Mouse (Mus musculus) CH12.LX (cell line): ENCODE results near the gene Dhcr24. TPM values are rescaled to one million over a fixed set of nuclear protein-coding genes. Genes with fewer than 3 reads are reported as not detected.

ENCODE experiments used
- DNase-seq: peaks from one replicate; pipeline ENCODE4 v3.0.0-alpha.2; 2013; ENCODE audit errors: extremely low read depth
- H3K27ac ChIP-seq: 2 replicates; pipeline ENCODE4 v1.5.1; 2012; ENCODE audit warnings: low read depth, mild to moderate bottlenecking, control low read depth, moderate library complexity; ENCODE audit not compliant: insufficient read depth
- H3K27me3 ChIP-seq: replicated peaks from 2 replicates; pipeline ENCODE3; 2012; ENCODE audit warnings: inconsistent platforms
- H3K36me3 ChIP-seq, 2 experiments: replicated peaks in 1 of 2; 2 replicates each; pipeline versions ENCODE3 to v1.6.1; 2012; ENCODE audit warnings: inconsistent platforms in 1 of 2, low read length in 1 of 2, mild to moderate bottlenecking in 1 of 2, mixed read lengths in 1 of 2, moderate library complexity in 1 of 2; ENCODE audit not compliant: control insufficient read depth in 1 of 2, insufficient read depth in 1 of 2
- H3K4me1 ChIP-seq, 2 experiments: 2 replicates each; pipeline ENCODE4 v1.6.1; 2012; ENCODE audit warnings: inconsistent platforms in 1 of 2, moderate library complexity in 1 of 2; ENCODE audit not compliant: insufficient read depth in 2 of 2, control insufficient read depth in 1 of 2
- H3K4me2 ChIP-seq: 2 replicates; pipeline ENCODE4 v1.6.1; 2012; ENCODE audit warnings: low read depth, mild to moderate bottlenecking, control low read depth; ENCODE audit not compliant: poor library complexity, insufficient read depth, severe bottlenecking
- H3K4me3 ChIP-seq, 3 experiments: fragments of 150-350 bp in 1 of 3; sonication (generic) in 1 of 3; replicated peaks in 1 of 3; 2 replicates each; pipeline versions ENCODE3 to v1.5.1; 2011 to 2012; ENCODE audit warnings: low read depth in 2 of 3, low read length in 2 of 3, mild to moderate bottlenecking in 2 of 3, moderate library complexity in 2 of 3, control low read depth in 1 of 3, improper control_type of control experiment in 1 of 3, inconsistent platforms in 1 of 3, mixed read lengths in 1 of 3; ENCODE audit not compliant: poor library complexity in 1 of 3
- H3K79me2 ChIP-seq: replicated peaks from 2 replicates; pipeline ENCODE4 v1.6.1; 2012; ENCODE audit warnings: mild to moderate bottlenecking, moderate library complexity; ENCODE audit not compliant: control insufficient read depth, poor library complexity, insufficient read depth, severe bottlenecking; ENCODE audit errors: extremely low read depth
- H3K9ac ChIP-seq: 2 replicates; pipeline ENCODE4 v1.6.1; 2012; ENCODE audit warnings: low read depth, mild to moderate bottlenecking, control low read depth, moderate library complexity; ENCODE audit not compliant: insufficient read depth
- H3K9me3 ChIP-seq: replicated peaks from 2 replicates; pipeline ENCODE3; 2012; ENCODE audit warnings: low read length, inconsistent platforms, mixed read lengths
- BHLHE40 ChIP-seq: IDR thresholded peaks from 2 replicates; pipeline ENCODE4 v1.6.1; 2011; ENCODE audit warnings: mild to moderate bottlenecking, low read depth, low read length, improper control_type of control experiment
- CHD1 ChIP-seq: IDR thresholded peaks from 2 replicates; pipeline ENCODE4 v1.6.1; 2012; ENCODE audit warnings: low read depth, low read length, improper control_type of control experiment, inconsistent platforms
- CTCF ChIP-seq, 2 experiments: IDR thresholded peaks in 1 of 2; conservative IDR thresholded peaks in 1 of 2; 2 replicates each; pipeline ENCODE4 v1.5.1; 2011 to 2012; ENCODE audit warnings: low read depth in 2 of 2, low read length in 2 of 2, improper control_type of control experiment in 1 of 2, inconsistent platforms in 1 of 2, mild to moderate bottlenecking in 1 of 2, moderate library complexity in 1 of 2
- ELF1 ChIP-seq: IDR thresholded peaks from 2 replicates; pipeline ENCODE4 v1.6.1; 2014; ENCODE audit warnings: low read depth, mild to moderate bottlenecking, inconsistent platforms, low read length, improper control_type of control experiment
- EP300 ChIP-seq: IDR thresholded peaks from 2 replicates; pipeline ENCODE4 v1.6.1; 2011; ENCODE audit warnings: low read length, improper control_type of control experiment
- ETS1 ChIP-seq: conservative IDR thresholded peaks from 2 replicates; pipeline ENCODE4 v1.6.1; 2012; ENCODE audit warnings: low read depth, mild to moderate bottlenecking, inconsistent platforms, low read length, improper control_type of control experiment, moderate library complexity
- IRF4 ChIP-seq: IDR thresholded peaks from 2 replicates; pipeline ENCODE4 v1.6.1; 2014; ENCODE audit warnings: low read depth, mild to moderate bottlenecking, inconsistent platforms, low read length, improper control_type of control experiment
- KAT2A ChIP-seq: IDR thresholded peaks from 2 replicates; pipeline ENCODE4 v1.6.1; 2012; ENCODE audit warnings: low read length, improper control_type of control experiment, inconsistent platforms; ENCODE audit not compliant: insufficient replicate concordance
- MAX ChIP-seq: IDR thresholded peaks from 2 replicates; pipeline ENCODE4 v1.6.1; 2011; ENCODE audit warnings: low read length, improper control_type of control experiment
- MAZ ChIP-seq: IDR thresholded peaks from 2 replicates; pipeline ENCODE4 v1.6.1; 2012; ENCODE audit warnings: low read depth, mild to moderate bottlenecking, inconsistent platforms, low read length, improper control_type of control experiment, moderate library complexity
- MEF2A ChIP-seq: IDR thresholded peaks from 2 replicates; pipeline ENCODE4 v1.6.1; 2014; ENCODE audit warnings: low read depth, mild to moderate bottlenecking, inconsistent platforms, low read length, improper control_type of control experiment, borderline replicate concordance
- MXI1 ChIP-seq: IDR thresholded peaks from 2 replicates; pipeline ENCODE4 v1.6.1; 2011; ENCODE audit warnings: mild to moderate bottlenecking, low read depth, low read length, improper control_type of control experiment
- NELFE ChIP-seq: IDR thresholded peaks from 2 replicates; pipeline ENCODE4 v1.6.1; 2011; ENCODE audit warnings: low read depth, low read length, improper control_type of control experiment
- NRF1 ChIP-seq: IDR thresholded peaks from 2 replicates; pipeline ENCODE4 v1.6.1; 2014; ENCODE audit warnings: low read depth, mild to moderate bottlenecking, inconsistent platforms, low read length, improper control_type of control experiment, moderate library complexity
- PAX5 ChIP-seq: IDR thresholded peaks from 2 replicates; pipeline ENCODE4 v1.6.1; 2012; ENCODE audit warnings: low read length, inconsistent platforms, mixed read lengths
- POLR2A ChIP-seq: IDR thresholded peaks from 2 replicates; pipeline ENCODE4 v1.6.1; 2011; ENCODE audit warnings: low read depth, mild to moderate bottlenecking, improper control_type of control experiment, low read length
- POLR2AphosphoS2 ChIP-seq: IDR thresholded peaks from 2 replicates; pipeline ENCODE4 v1.6.1; 2011; ENCODE audit warnings: low read depth, low read length, improper control_type of control experiment
- RAD21 ChIP-seq: IDR thresholded peaks from 2 replicates; pipeline ENCODE4 v1.6.1; 2011; ENCODE audit warnings: low read depth, mild to moderate bottlenecking, low read length, improper control_type of control experiment, moderate library complexity
- SIN3A ChIP-seq: IDR thresholded peaks from 2 replicates; pipeline ENCODE4 v1.6.1; 2012; ENCODE audit warnings: low read length, improper control_type of control experiment, inconsistent platforms
- SMC3 ChIP-seq: IDR thresholded peaks from 2 replicates; pipeline ENCODE4 v1.6.1; 2011; ENCODE audit warnings: low read depth, low read length, improper control_type of control experiment
- TCF12 ChIP-seq: IDR thresholded peaks from 2 replicates; pipeline ENCODE4 v1.6.1; 2014; ENCODE audit warnings: low read depth, mild to moderate bottlenecking, inconsistent platforms, low read length, improper control_type of control experiment
- USF1 ChIP-seq: IDR thresholded peaks from 2 replicates; pipeline ENCODE4 v1.6.1; 2014; ENCODE audit warnings: low read depth, mild to moderate bottlenecking, inconsistent platforms, low read length, improper control_type of control experiment
- USF2 ChIP-seq: conservative IDR thresholded peaks from 2 replicates; pipeline ENCODE4 v1.6.1; 2011; ENCODE audit warnings: low read depth, low read length, improper control_type of control experiment
- ZKSCAN1 ChIP-seq: IDR thresholded peaks from 2 replicates; pipeline ENCODE4 v1.6.1; 2012; ENCODE audit warnings: low read depth, inconsistent platforms, low read length, improper control_type of control experiment, borderline replicate concordance
- ZMIZ1 ChIP-seq: IDR thresholded peaks from 2 replicates; pipeline ENCODE4 v1.6.1; 2012; ENCODE audit warnings: low read depth, mild to moderate bottlenecking, inconsistent platforms, low read length, improper control_type of control experiment
- ZNF384 ChIP-seq: IDR thresholded peaks from 2 replicates; pipeline ENCODE4 v1.6.1; 2012; ENCODE audit warnings: low read depth, low read length, improper control_type of control experiment, inconsistent platforms
- dilution Hi-C: fragments of 300-500 bp; cut with MboI; formaldehyde crosslinking; loops from 2 replicates; pipeline ENCODE4 v1.14.3; 2020; ENCODE audit warnings: low sequenced_read_pairs; ENCODE audit not compliant: extremely low pct_unique_long_range_greater_than_20kb, extremely low pct_ligation_motif_present
- in situ Hi-C: fragments of 300-500 bp; cut with MboI; formaldehyde crosslinking; loops from 3 replicates; pipeline ENCODE4 v1.14.3; 2019; ENCODE audit warnings: low sequenced_read_pairs, low pct_ligation_motif_present, low pct_unique_long_range_greater_than_20kb, mixed read lengths
- polyA plus RNA-seq: library from polyadenylated mRNA; unstranded; fragments of >175 nt; gene quantifications from 2 replicates; pipeline ENCODE4 v1.2.1, GENCODE M21; 2012; ENCODE audit warnings: low read depth; ENCODE audit not compliant: insufficient read length
- total RNA-seq, 2 experiments: library from RNA; depleted of rRNA; stranded (reverse); fragments of 300-350 nt in 1 of 2; fragments of >200 nt in 1 of 2; gene quantifications; 2 replicates each; pipeline ENCODE4 v1.2.3; 2012 to 2014

Dhcr24 gene
- total and polyA plus RNA-seq, 3 experiments = 41.4 to 90.5 (median 46.9) TPM

DNA sequence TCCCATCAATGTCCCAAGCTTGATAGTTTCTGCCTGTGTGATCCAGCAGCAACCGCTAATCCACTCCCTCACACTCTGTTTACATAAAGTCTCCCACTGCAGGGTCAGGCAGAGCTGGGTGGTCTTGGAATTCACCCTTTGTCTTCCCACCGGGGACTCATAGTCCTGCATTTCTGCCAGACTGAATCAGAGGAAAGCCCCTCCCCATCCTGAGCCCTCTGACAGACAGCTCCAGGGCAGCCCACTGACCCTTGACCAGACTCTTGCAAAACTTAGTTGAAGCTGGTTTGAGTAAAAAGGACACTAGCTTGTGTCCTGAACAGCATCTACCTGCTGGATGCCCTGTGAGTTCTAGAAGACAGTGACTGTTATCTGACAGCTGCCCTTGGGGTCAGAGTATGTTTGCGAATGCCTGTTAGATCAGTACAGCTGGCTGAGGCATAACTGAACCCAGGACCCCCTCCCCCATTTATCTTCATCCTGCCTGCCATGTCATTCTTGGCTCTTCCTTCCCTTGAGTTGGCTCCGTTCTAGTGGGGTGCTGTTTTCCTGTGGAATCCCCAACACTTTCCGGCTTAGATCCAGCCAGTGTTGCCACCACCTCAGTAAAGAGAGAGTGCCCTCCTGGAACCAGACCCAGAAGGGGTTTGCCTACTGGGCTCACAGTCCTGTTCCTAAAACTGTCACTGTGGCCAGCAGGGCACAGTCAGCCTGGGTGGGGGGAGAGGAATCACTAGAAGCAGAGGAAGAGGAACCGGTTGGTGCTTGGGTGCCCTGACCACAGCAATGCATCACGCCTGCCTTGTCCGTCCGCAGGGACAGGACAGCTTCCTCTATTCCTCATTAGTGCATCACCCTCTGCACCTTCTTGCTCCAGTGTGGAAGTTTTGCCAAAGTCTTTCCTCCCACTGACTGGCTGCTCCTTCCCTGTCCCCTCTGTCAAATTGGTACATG, 2.3 kb downstream of the Dhcr24 start:
- DNase-seq = peak; percentile 15
- dilution Hi-C loops (no loop called here), in situ Hi-C loops (no loop called here)
- Histone ChIP-seq H3K9me3 (no peaks in the 10 kb centered on the region), H3K4me2 (peak overlapping the region; percentile 79), H3K27me3 (no peaks in the 10 kb centered on the region), H3K27ac (no peak overlapping the region), H3K9ac (peak overlapping the region; percentile 8; the same call in 1 of the 2 replicates), H3K4me1 (peaks cover 11 to 28% of the 10 kb centered on the region in 2 experiments; a peak in 3 of 4 replicates), H3K4me3 (peak overlapping the region in 2 of 3 experiments; percentile 67 to 87), H3K79me2 (peaks cover 15% of the 10 kb centered on the region), H3K36me3 (peaks cover 10 to 58% of the 10 kb centered on the region in 2 experiments)
- TF ChIP-seq POLR2AphosphoS2 (no peak), USF2 (no peak), SMC3 (no peak), PAX5 (no peak), MEF2A (no peak), NELFE (no peak), ETS1 (no peak), ZNF384 (no peak), ELF1 (no peak), POLR2A (no peak), BHLHE40 (no peak), NRF1 (no peak), CTCF (conservative IDR thresholded peaks at IDR 0.05 in 1 of 2, IDR thresholded peaks at IDR 0.05 in 1 of 2; ENCODE audit: low read depth in 2 of 2, low read length in 2 of 2) (no peak), MAZ (no peak), IRF4 (no peak)

DNA sequence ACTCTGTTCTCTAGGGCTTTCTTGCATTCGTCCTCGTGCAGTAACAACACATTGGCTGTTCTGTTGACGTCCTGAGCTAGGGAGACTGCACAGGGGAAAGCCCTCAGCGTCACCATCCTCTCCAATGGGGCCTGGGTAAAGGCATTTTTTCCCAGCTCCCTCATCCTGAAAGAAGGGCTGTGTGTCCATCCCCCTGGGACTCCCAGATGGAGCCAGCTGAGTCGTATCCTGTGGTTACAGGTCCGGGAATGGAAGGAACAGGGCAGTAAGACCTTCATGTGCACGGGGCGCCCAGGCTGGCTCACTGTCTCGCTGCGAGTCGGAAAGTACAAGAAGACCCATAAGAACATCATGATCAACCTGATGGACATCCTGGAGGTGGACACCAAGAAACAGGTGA, 3.3 kb downstream of the Dhcr24 start:
- TF ChIP-seq NELFE = no peak
- no peak for TF ChIP-seq MEF2A
- TF ChIP-seq CTCF (conservative IDR thresholded peaks at IDR 0.05 in 1 of 2, IDR thresholded peaks at IDR 0.05 in 1 of 2; ENCODE audit: low read depth in 2 of 2, low read length in 2 of 2) = no peak
- no peak for TF ChIP-seq MAX
- TF ChIP-seq TCF12 = no peak
- TF ChIP-seq BHLHE40 = no peak
- no peak for TF ChIP-seq SIN3A
- TF ChIP-seq ZKSCAN1 = no peak
- TF ChIP-seq CHD1 = no peak
- TF ChIP-seq POLR2AphosphoS2 = no peak
- no peak for TF ChIP-seq MXI1
- no peak for TF ChIP-seq KAT2A
- no peak for TF ChIP-seq USF1
- TF ChIP-seq ETS1 = no peak
- no peak for TF ChIP-seq EP300
- no peak for TF ChIP-seq ELF1
- no peak for TF ChIP-seq RAD21
- no peak for TF ChIP-seq ZMIZ1
- TF ChIP-seq PAX5 = no peak
- Histone ChIP-seq H3K9ac (no peak overlapping the region), H3K4me3 (no peak overlapping the region), H3K4me2 (no peak overlapping the region), H3K9me3 (no peaks in the 10 kb centered on the region), H3K4me1 (peaks cover 11 to 28% of the 10 kb centered on the region in 2 experiments; a peak in 3 of 4 replicates), H3K27ac (no peak overlapping the region), H3K27me3 (no peaks in the 10 kb centered on the region), H3K36me3 (peaks cover 10 to 66% of the 10 kb centered on the region in 2 experiments), H3K79me2 (peaks cover 15% of the 10 kb centered on the region)
- dilution Hi-C loops = no loop called here
- DNase-seq = no peak
- in situ Hi-C loops = no loop called here
